Mouse (Mus musculus) liver, embryonic 11.5 days (tissue): ENCODE measurements around the gene Gm20838. TPM values are rescaled to one million over a fixed set of nuclear protein-coding genes. Genes with fewer than 3 reads are reported as not detected.
"Not testable (repeated sequence)": the region's sequence is repeated elsewhere in the genome, so short reads cannot be mapped to it uniquely, and the experiment has no call there.

Experiments
- ATAC-seq: fragments of 200-750 bp; cut with Nextera tagmentation; replicated peaks from 2 replicates; pipeline ENCODE4 v1.8.0; 2017; ENCODE audit warnings: moderate number of reproducible peaks, mild to moderate bottlenecking, moderate TSS enrichment, moderate library complexity; ENCODE audit not compliant: low FRiP score
- DNase-seq: peaks from one replicate; pipeline ENCODE4 v3.0.0-alpha.2; 2017; ENCODE audit warnings: low spot score
- H3K27ac ChIP-seq: fragments of 300-500 bp; sonication (generic); 2 replicates; pipeline ENCODE4 v1.5.1; 2014; ENCODE audit warnings: mild to moderate bottlenecking, low read depth, low read length, control low read depth
- H3K27me3 ChIP-seq: fragments of 300-500 bp; sonication (generic); replicated peaks from 2 replicates; pipeline ENCODE4 v1.6.1; 2014; ENCODE audit warnings: low read length, mixed read lengths; ENCODE audit not compliant: control insufficient read depth, insufficient read depth
- H3K36me3 ChIP-seq: fragments of 300-500 bp; sonication (generic); 2 replicates; pipeline ENCODE4 v1.6.1; 2014; ENCODE audit warnings: mild to moderate bottlenecking, low read length, moderate library complexity, mixed read lengths; ENCODE audit not compliant: control insufficient read depth, insufficient read depth
- H3K4me1 ChIP-seq: fragments of 300-500 bp; sonication (generic); replicated peaks from 2 replicates; pipeline ENCODE4 v1.6.1; 2014; ENCODE audit warnings: low read length, mixed read lengths; ENCODE audit not compliant: control insufficient read depth, insufficient read depth
- H3K4me2 ChIP-seq: fragments of 300-500 bp; sonication (generic); 2 replicates; pipeline ENCODE4 v1.6.1; 2014; ENCODE audit warnings: mild to moderate bottlenecking, control low read depth, moderate library complexity
- H3K4me3 ChIP-seq: fragments of 300-500 bp; sonication (generic); 2 replicates; pipeline ENCODE4 v1.5.1; 2014; ENCODE audit warnings: low read depth, low read length, control low read depth
- H3K9ac ChIP-seq: fragments of 300-500 bp; sonication (generic); 2 replicates; pipeline ENCODE4 v1.6.1; 2014; ENCODE audit warnings: low read depth, low read length, control low read depth
- H3K9me3 ChIP-seq: fragments of 300-500 bp; sonication (generic); 2 replicates; pipeline ENCODE4 v1.6.1; 2016; ENCODE audit warnings: low read length, inconsistent platforms, mixed read lengths; ENCODE audit not compliant: control insufficient read depth
- WGBS: fragments of 180-500 bp; shearing (Covaris S2); extraction: QIAGEN DNeasy Blood & Tissue Kit; methylation state at CpG from one replicate; pipeline ENCODE4 v1.1.7; 2014; 5-methylcytosine and 5-hydroxymethylcytosine counted together
- polyA plus RNA-seq: library from polyadenylated mRNA; unstranded; fragments of >200 nt; fragmentation: Nextera tagmentation; extraction: Ambion mirVana; gene quantifications from 2 replicates; pipeline ENCODE4 v1.2.1, GENCODE M21; 2014

Gm20838 gene
- polyA plus RNA-seq: not detected in 2 replicates

- not testable (repeated sequence) for H3K27me3 ChIP-seq, ATAC-seq, H3K4me2 ChIP-seq, H3K9ac ChIP-seq, H3K36me3 ChIP-seq, H3K4me3 ChIP-seq, H3K27ac ChIP-seq, H3K9me3 ChIP-seq, DNase-seq, H3K4me1 ChIP-seq
- WGBS: no CpG with 5 or more reads among the region's 8 CpGs
Measured at GRCm38 (mm10) chrY:33543064-33543463, at the start of gene Gm20838. TSS of gene Gm20838 (minus strand) at chrY:33543164.
